Mouse (Mus musculus) neural tube, embryonic 13.5 days (tissue): ENCODE measurements around the gene Lrmda. TPM values are rescaled to one million over a fixed set of nuclear protein-coding genes. Genes with fewer than 3 reads are reported as not detected.

Experiments
- ATAC-seq: fragments of 200-750 bp; cut with Nextera tagmentation; 2 replicates; pipeline ENCODE4 v1.8.0; 2017; ENCODE audit warnings: low read depth, mild to moderate bottlenecking, moderate TSS enrichment, moderate library complexity
- H3K27ac ChIP-seq: fragments of 300-500 bp; sonication (generic); replicated peaks from 2 replicates; pipeline ENCODE4 v1.5.1; 2015; ENCODE audit warnings: moderate library complexity, mild to moderate bottlenecking, inconsistent platforms
- H3K27me3 ChIP-seq: fragments of 300-500 bp; sonication (generic); 2 replicates; pipeline ENCODE4 v1.6.1; 2015; ENCODE audit warnings: mild to moderate bottlenecking, inconsistent platforms
- H3K36me3 ChIP-seq: fragments of 300-500 bp; sonication (generic); 2 replicates; pipeline ENCODE4 v1.6.1; 2015; ENCODE audit warnings: mild to moderate bottlenecking, inconsistent platforms
- H3K4me1 ChIP-seq: fragments of 300-500 bp; sonication (generic); replicated peaks from 2 replicates; pipeline ENCODE4 v1.6.1; 2015; ENCODE audit warnings: inconsistent platforms
- H3K4me2 ChIP-seq: fragments of 300-500 bp; sonication (generic); 2 replicates; pipeline ENCODE4 v1.6.1; 2015; ENCODE audit warnings: inconsistent platforms, mild to moderate bottlenecking, moderate library complexity
- H3K4me3 ChIP-seq: fragments of 300-500 bp; sonication (generic); 2 replicates; pipeline ENCODE4 v1.5.1; 2015; ENCODE audit warnings: mild to moderate bottlenecking, inconsistent platforms
- H3K9ac ChIP-seq: fragments of 300-500 bp; sonication (generic); 2 replicates; pipeline ENCODE4 v1.6.1; 2015; ENCODE audit warnings: moderate library complexity, mild to moderate bottlenecking, inconsistent platforms
- H3K9me3 ChIP-seq: fragments of 300-500 bp; sonication (generic); 2 replicates; pipeline ENCODE4 v1.6.1; 2016; ENCODE audit warnings: inconsistent platforms
- WGBS: fragments of 180-500 bp; shearing (Covaris S2); methylation state at CpG from one replicate; pipeline ENCODE4 v1.1.7; 2015; 5-methylcytosine and 5-hydroxymethylcytosine counted together
- polyA plus RNA-seq: library from polyadenylated mRNA; unstranded; fragments of >200 nt; fragmentation: Nextera tagmentation; extraction: Ambion mirVana; gene quantifications from 2 replicates; pipeline ENCODE4 v1.2.1, GENCODE M21; 2015

Gene Lrmda
- polyA plus RNA-seq, 1 experiment from 2014 or later, result not detected

DNA sequence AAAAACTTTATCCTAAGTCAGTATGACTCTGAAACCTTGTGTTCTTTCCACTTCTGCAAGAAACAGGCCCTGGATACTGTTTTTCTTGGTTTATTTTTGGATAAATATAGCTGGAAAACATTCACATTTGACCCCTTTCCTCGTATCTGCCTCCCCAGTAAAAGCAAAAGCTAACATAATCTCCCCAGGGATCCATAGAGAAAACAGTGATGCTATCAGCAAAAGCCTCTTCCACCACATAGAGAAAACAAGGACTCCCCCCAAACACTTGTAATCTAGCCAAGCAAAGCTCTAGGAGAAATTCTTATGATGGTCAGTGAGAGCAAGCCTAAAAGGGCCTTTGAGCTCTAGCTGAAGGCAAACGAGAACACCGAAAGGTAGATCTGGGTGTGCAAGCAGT lies 309.7 kb downstream of the Lrmda start:
- Histone ChIP-seq H3K4me1 (no peaks in the 10 kb centered on the region), H3K4me3 (no peak overlapping the region), H3K9me3 (no peaks in the 10 kb centered on the region), H3K9ac (no peak overlapping the region), H3K27ac (no peak overlapping the region), H3K4me2 (no peak overlapping the region), H3K36me3 (no peaks in the 10 kb centered on the region), H3K27me3 (no peaks in the 10 kb centered on the region)
- no peak for ATAC-seq
- 74% methylated on average over 3 of the region's 3 CpGs for WGBS

DNA sequence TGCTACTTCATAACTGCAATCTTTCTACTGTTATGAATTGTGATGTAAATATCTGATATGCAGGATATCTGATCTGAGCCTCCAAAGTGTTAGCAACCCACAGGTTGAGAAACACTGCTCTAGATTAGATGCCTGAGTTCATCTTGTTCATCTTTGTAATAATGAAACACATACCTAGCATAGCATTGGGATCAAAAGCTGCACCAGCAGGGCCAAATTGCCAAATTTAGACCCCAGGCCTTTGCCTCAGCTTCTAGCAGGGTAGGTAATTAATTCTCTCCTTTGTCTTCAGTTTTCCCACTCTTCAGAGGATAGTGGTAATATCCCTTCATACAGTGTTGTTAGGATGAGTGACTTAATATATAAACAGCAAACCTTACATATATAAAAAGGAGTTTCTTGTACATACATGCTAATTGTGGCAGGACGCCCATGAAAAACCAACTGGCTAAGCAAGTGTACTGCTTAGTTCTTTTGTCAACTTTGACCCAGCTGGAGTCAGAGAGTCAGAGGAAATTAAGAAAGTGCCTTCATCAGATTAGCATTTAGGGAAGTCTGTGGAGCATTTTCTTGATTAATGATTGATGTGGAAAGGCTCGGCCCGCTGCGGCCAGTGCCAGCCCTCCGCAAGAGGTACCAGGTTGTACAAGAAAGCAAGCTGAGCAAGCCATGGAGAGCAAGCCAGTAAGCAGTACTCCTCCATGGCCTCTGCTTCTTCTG lies 315.7 kb downstream of the Lrmda start:
- no peaks in the 10 kb centered on the region for H3K27me3 ChIP-seq
- no peaks in the 10 kb centered on the region for H3K9me3 ChIP-seq
- no peak for ATAC-seq
- no peak overlapping the region for H3K4me3 ChIP-seq
- H3K4me2 ChIP-seq, result no peak overlapping the region
- no peak overlapping the region for H3K27ac ChIP-seq
- WGBS, result 94% methylated on average over 5 of the region's 5 CpGs
- peaks cover 7% of the 10 kb centered on the region; the same call in 1 of the 2 replicates for H3K4me1 ChIP-seq
- H3K36me3 ChIP-seq, result no peaks in the 10 kb centered on the region
- H3K9ac ChIP-seq, result no peak overlapping the region

DNA sequence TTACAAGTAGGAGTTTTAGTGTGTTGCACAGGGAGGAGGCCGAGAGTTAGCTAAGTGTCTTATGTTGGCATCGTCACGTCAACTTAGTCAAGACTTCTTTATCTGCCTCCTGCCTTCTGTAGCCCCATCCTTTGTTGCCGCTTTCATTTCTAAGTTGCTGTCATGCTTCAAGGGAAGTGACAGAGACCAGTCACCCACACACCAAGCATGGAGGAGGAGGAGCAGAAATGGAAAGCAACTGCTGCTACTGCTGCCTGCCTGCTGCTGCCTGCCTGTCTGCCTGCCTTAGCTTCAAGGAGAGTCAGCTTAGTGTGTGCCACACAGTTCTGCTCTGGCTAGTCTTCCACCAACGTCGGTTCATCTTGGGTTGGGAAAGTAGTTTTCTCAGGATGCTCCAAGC lies 319.7 kb downstream of the Lrmda start:
- WGBS, result 74% methylated on average over 6 of the region's 6 CpGs
- no peak overlapping the region for H3K4me3 ChIP-seq
- H3K4me2 ChIP-seq, result no peak overlapping the region
- H3K36me3 ChIP-seq, result no peaks in the 10 kb centered on the region
- no peak for ATAC-seq
- peaks cover 16% of the 10 kb centered on the region; the same call in 1 of the 2 replicates for H3K4me1 ChIP-seq
- H3K9ac ChIP-seq, result no peak overlapping the region
- no peaks in the 10 kb centered on the region for H3K9me3 ChIP-seq
- H3K27ac ChIP-seq, result no peak overlapping the region
- 0 out of 2 replicates have a peak, but pooled peaks cover 7% of the 10 kb centered on the region for H3K27me3 ChIP-seq

- Histone ChIP-seq H3K36me3 (no peaks in the 10 kb centered on the region), H3K4me2 (no peak overlapping the region), H3K4me1 (peaks cover 16% of the 10 kb centered on the region; the same call in 1 of the 2 replicates), H3K27me3 (0 out of 2 replicates have a peak, but pooled peaks cover 10% of the 10 kb centered on the region), H3K9me3 (no peaks in the 10 kb centered on the region), H3K4me3 (no peak overlapping the region), H3K27ac (no peak overlapping the region), H3K9ac (no peak overlapping the region)
- 11% methylated on average over 4 of the region's 4 CpGs for WGBS
- no peak for ATAC-seq
Observed at GRCm38 (mm10) chr14:22343357-22343756, 323.8 kb downstream of the Lrmda start.

DNA sequence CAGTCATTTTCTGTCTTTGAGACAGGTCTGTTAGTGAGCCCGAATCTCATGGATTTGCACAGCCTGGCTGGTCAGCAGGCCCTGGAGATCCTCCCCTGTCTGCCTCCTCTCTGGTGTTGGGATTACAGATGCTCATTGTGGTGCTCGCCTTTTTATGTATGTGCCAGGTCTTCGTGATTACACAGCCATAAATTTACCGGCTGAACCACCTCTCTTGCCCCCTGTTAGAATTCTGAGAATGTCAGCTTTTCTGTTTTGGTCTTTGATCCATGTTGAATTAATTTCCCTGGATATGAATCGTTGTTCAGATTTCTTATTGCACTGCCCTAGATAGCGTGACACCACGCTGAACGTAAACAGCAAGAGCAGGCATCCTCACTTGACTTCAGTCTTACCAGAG lies 325.7 kb downstream of the Lrmda start:
- no peaks in the 10 kb centered on the region for H3K36me3 ChIP-seq
- no peak overlapping the region for H3K4me2 ChIP-seq
- peaks cover 9% of the 10 kb centered on the region; the same call in 1 of the 2 replicates for H3K4me1 ChIP-seq
- H3K4me3 ChIP-seq, result no peak overlapping the region
- ATAC-seq, result no peak
- H3K9ac ChIP-seq, result no peak overlapping the region
- H3K9me3 ChIP-seq, result no peaks in the 10 kb centered on the region
- 0 out of 2 replicates have a peak, but pooled peaks cover 10% of the 10 kb centered on the region for H3K27me3 ChIP-seq
- WGBS, result 32% methylated on average over 8 of the region's 8 CpGs
- no peak overlapping the region for H3K27ac ChIP-seq

GRCm38 (mm10) chr14:22353626-22354025 lies 334.1 kb downstream of the Lrmda start:
- Histone ChIP-seq H3K9me3 (no peaks in the 10 kb centered on the region), H3K4me3 (no peak overlapping the region), H3K27ac (no peak overlapping the region), H3K9ac (no peak overlapping the region), H3K4me1 (peaks cover 27% of the 10 kb centered on the region), H3K36me3 (no peaks in the 10 kb centered on the region), H3K4me2 (no peak overlapping the region), H3K27me3 (peaks cover 6% of the 10 kb centered on the region; the same call in 1 of the 2 replicates)
- 52% methylated on average over 5 of the region's 5 CpGs for WGBS
- no peak for ATAC-seq

DNA sequence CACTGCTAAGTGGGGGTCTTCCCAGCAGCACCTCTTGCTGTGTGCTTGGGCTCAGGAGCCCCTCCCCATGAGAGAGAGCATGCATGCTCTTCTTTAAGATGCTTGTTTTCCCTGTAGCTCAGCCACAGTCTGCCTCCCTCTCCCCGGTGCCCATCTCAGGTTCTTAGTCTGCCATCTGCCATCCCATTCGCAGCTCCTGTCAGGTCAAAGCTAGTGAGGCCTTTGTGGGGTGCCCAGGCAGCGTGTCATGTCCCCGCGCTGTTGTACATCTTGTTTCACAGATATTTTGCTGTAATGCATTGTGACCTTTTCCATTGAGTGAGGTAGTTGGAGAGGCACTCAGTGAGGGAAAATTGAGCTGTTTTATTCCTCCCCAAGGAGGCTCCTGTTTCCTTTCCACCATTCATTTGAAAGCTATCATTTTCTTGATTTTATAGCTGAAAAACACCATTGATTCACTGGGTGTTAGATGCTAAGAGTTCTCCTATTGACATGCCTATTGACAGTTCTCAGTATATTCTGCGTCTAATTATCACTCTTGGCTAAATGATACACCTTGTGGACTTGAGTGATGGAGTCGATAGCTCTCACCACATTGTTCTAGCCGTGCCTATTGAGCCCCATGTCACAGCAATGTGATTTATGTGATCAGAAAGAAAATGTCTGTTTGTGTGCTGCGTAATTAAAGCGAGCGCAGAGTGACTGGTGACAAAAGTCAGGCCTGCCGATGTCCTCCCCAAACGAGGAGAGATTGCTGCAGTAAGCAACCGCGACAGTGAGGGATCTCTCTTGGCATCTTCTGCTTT lies 335.5 kb downstream of the Lrmda start:
- H3K9ac ChIP-seq, result no peak overlapping the region
- H3K9me3 ChIP-seq, result no peaks in the 10 kb centered on the region
- 25% methylated on average over 15 of the region's 15 CpGs for WGBS
- peak; percentile 11; the same call in 1 of the 2 replicates for ATAC-seq
- H3K4me2 ChIP-seq, result no peak overlapping the region
- no peaks in the 10 kb centered on the region for H3K36me3 ChIP-seq
- H3K27me3 ChIP-seq, result peaks cover 6% of the 10 kb centered on the region; the same call in 1 of the 2 replicates
- H3K27ac ChIP-seq, result peak overlapping the region; percentile 42
- H3K4me3 ChIP-seq, result no peak overlapping the region
- H3K4me1 ChIP-seq, result peaks cover 31% of the 10 kb centered on the region

DNA sequence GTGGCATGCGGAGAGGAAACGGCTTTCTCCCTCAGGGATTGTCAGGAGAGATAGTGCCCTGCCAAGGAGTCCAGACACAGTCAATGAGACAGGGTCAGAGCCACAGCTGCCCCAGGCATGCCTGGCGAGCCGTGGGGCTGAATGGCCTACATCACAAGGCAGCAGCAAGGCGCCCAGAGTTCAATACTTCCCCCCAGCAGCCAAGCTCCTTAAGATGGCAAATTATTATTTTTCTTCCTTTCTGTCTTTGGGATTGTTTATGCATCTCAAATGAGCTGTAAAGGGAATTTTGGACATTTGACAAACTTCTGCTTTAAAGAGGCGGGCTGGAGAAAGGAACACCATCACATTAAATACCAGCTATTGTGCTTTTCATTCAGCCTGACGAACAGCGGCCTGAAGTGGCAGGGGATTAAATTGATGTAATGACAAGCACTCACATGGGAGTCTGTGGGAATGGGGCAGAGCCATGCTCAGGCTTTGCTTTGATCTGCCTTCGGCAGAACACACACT lies 338.5 kb downstream of the Lrmda start:
- no peaks in the 10 kb centered on the region for H3K36me3 ChIP-seq
- H3K4me1 ChIP-seq, result peaks cover 39% of the 10 kb centered on the region
- 0 out of 2 replicates have a peak, but pooled peaks have one; percentile 40 for ATAC-seq
- H3K27ac ChIP-seq, result no peak overlapping the region
- no peak overlapping the region for H3K4me3 ChIP-seq
- no peaks in the 10 kb centered on the region for H3K9me3 ChIP-seq
- WGBS, result 11% methylated on average over 9 of the region's 9 CpGs
- H3K9ac ChIP-seq, result no peak overlapping the region
- H3K4me2 ChIP-seq, result no peak overlapping the region
- H3K27me3 ChIP-seq, result peaks cover 6% of the 10 kb centered on the region; the same call in 1 of the 2 replicates

DNA sequence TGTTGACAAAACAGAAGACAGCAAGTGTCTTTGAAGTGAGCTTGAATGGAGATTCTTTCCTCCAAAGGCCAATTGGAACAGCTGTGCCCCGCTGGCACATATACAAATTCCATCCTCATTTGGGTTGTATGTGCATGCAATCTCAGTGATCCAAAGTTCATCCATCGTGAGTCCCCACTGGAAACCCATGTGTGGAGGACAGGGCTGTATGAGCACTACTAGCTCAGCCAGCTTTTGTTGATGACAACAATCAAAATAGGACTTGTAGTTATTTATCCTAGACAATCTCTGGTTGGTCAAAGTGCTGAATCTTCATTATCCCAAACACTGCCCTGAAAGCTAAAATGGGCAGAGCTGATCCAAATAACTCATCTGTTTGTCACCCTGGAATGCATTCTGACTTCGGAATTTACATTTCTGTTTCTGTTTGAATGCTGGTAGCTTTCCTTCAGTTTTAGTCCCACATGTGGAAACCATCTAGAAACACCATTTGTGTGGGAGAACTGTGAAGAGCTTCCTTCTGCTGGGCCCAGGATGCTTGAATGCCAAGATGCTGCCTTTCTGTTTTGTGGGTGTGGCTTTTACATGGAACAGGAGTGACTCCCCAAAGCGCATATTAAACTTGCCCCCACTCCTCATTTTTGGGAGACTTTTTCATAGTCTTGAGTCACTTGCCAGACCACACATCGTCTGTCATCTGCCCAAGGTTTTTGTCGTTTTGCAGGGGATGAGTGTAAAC lies 344.7 kb downstream of the Lrmda start:
- Histone ChIP-seq H3K27ac (no peak overlapping the region), H3K4me2 (no peak overlapping the region), H3K4me3 (no peak overlapping the region), H3K9me3 (0 out of 2 replicates have a peak, but pooled peaks cover 3% of the 10 kb centered on the region), H3K9ac (no peak overlapping the region), H3K36me3 (no peaks in the 10 kb centered on the region), H3K27me3 (no peaks in the 10 kb centered on the region; the same call in 1 of the 2 replicates), H3K4me1 (peaks cover 9% of the 10 kb centered on the region)
- WGBS, result 72% methylated on average over 6 of the region's 6 CpGs
- ATAC-seq, result no peak

GRCm38 (mm10) chr14:22364771-22365355 lies 345.4 kb downstream of the Lrmda start:
- no peak overlapping the region for H3K9ac ChIP-seq
- no peak for ATAC-seq

DNA sequence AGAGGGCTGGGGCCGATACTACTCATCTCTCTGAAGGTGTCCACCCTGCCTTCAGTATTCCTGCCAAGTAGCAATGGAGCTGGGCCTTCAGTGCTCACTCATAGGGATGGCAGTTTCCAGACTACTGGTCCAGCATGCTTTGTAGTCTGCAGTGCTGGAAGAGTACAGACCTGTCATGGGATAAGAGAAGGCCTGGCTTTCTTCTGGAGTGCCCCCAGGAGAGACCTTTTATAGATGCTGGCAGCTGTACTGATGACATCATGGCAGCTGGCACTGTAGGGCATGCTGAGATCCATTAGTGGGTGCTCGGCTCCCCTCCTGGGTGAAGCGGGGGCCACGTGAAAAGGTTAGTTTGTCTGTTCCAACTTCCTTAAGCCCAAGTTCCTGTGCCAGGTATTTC lies 348.1 kb downstream of the Lrmda start:
- H3K9me3 ChIP-seq, result 0 out of 2 replicates have a peak, but pooled peaks cover 3% of the 10 kb centered on the region
- H3K4me3 ChIP-seq, result no peak overlapping the region
- no peak for ATAC-seq
- H3K4me2 ChIP-seq, result no peak overlapping the region
- 75% methylated on average over 4 of the region's 4 CpGs for WGBS
- H3K4me1 ChIP-seq, result peaks cover 5% of the 10 kb centered on the region
- H3K9ac ChIP-seq, result no peak overlapping the region
- H3K27me3 ChIP-seq, result no peaks in the 10 kb centered on the region; the same call in 1 of the 2 replicates
- no peaks in the 10 kb centered on the region for H3K36me3 ChIP-seq
- H3K27ac ChIP-seq, result 0 out of 2 replicates have a peak overlapping the region, but pooled peaks have one; percentile 18

More at GRCm38 (mm10) chr14:22364771-22365355, 345.4 kb downstream of the Lrmda start:
- Histone ChIP-seq H3K4me3 (no peak overlapping the region), H3K36me3 (no peaks in the 10 kb centered on the region), H3K9me3 (0 out of 2 replicates have a peak, but pooled peaks cover 3% of the 10 kb centered on the region), H3K27me3 (no peaks in the 10 kb centered on the region; the same call in 1 of the 2 replicates), H3K4me2 (no peak overlapping the region), H3K27ac (no peak overlapping the region), H3K4me1 (peaks cover 9% of the 10 kb centered on the region)
- 60% methylated on average over 6 of the region's 6 CpGs for WGBS
